Mouse (Mus musculus) ES-Bruce4 (cell line): ENCODE measurements around the gene Acsbg2. TPM values are rescaled to one million over a fixed set of nuclear protein-coding genes. Genes with fewer than 3 reads are reported as not detected.

Source experiments
- H3K27ac ChIP-seq: 2 replicates; pipeline ENCODE4 v1.5.1; 2012; ENCODE audit warnings: low read length, inconsistent platforms; ENCODE audit not compliant: insufficient read depth
- H3K27me3 ChIP-seq: 2 replicates; pipeline ENCODE4 v1.6.1; 2012; ENCODE audit warnings: mild to moderate bottlenecking, low read length, inconsistent platforms; ENCODE audit not compliant: control insufficient read depth, poor library complexity, insufficient read depth, severe bottlenecking
- H3K36me3 ChIP-seq: 2 replicates; pipeline ENCODE4 v1.6.1; 2012; ENCODE audit warnings: inconsistent platforms, mild to moderate bottlenecking, low read length, moderate library complexity; ENCODE audit not compliant: control insufficient read depth, poor library complexity, insufficient read depth, severe bottlenecking
- H3K4me1 ChIP-seq: one replicate; pipeline ENCODE4 v1.8.1; 2011; ENCODE audit warnings: low read length; ENCODE audit not compliant: control insufficient read depth, insufficient read depth
- H3K4me3 ChIP-seq: 2 replicates; pipeline ENCODE4 v1.5.1; 2011; ENCODE audit warnings: low read depth, mild to moderate bottlenecking, low read length
- H3K9ac ChIP-seq: 2 replicates; pipeline ENCODE4 v1.6.1; 2012; ENCODE audit warnings: low read depth, mild to moderate bottlenecking, inconsistent platforms; ENCODE audit not compliant: poor library complexity, severe bottlenecking
- H3K9me3 ChIP-seq: replicated peaks from 2 replicates; pipeline ENCODE4 v1.6.1; 2012; ENCODE audit warnings: mild to moderate bottlenecking, low read length, inconsistent platforms; ENCODE audit not compliant: control insufficient read depth, poor library complexity, insufficient read depth, severe bottlenecking
- CTCF ChIP-seq: IDR thresholded peaks from one replicate; pipeline ENCODE4 v1.8.1; 2011; ENCODE audit warnings: low read depth, low read length
- EP300 ChIP-seq: IDR thresholded peaks from 2 replicates; pipeline ENCODE4 v1.6.1; 2011; ENCODE audit warnings: low read depth, low read length; ENCODE audit not compliant: insufficient read depth
- POLR2A ChIP-seq: IDR thresholded peaks from one replicate; pipeline ENCODE4 v1.8.1; 2011; ENCODE audit warnings: low read length; ENCODE audit not compliant: insufficient read depth
- polyA plus RNA-seq: library from polyadenylated mRNA; stranded (reverse); fragments of >200 nt; gene quantifications from 2 replicates; pipeline ENCODE4 v1.2.4, GENCODE M21; 2011; ENCODE audit warnings: low read depth; ENCODE audit not compliant: missing spikeins, insufficient read depth, insufficient read length

Acsbg2 gene
- polyA plus RNA-seq, 1 experiment: 0.46 TPM

DNA sequence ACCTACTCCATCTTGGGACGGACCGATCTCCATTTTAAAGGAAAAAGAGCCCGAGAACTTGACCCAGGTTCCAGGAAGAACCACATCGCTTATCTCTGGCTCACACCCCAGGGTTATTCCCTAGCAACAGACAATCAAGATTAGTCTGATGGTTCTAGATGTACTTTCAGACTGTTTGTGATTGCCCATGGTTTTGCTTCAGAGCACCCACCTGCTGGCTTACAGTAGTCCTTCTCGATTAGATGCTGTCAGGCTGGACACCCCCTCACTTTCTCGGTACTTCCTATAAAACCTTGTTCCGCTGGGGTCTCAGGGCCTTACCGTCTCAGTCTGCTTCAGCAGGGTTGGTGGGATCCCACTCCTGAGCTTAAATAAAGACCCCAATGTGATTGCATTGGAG is 37.9 kb downstream of the Acsbg2 start:
- no peaks in the 10 kb centered on the region for H3K9me3 ChIP-seq
- TF ChIP-seq EP300: no peak
- TF ChIP-seq POLR2A: no peak
- TF ChIP-seq CTCF: no peak
- no peak overlapping the region for H3K4me3 ChIP-seq
- H3K9ac ChIP-seq: no peak overlapping the region
- H3K36me3 ChIP-seq: no peaks in the 10 kb centered on the region
- H3K27me3 ChIP-seq: no peaks in the 10 kb centered on the region
- peaks cover 3% of the 10 kb centered on the region for H3K4me1 ChIP-seq
- no peak overlapping the region for H3K27ac ChIP-seq

DNA sequence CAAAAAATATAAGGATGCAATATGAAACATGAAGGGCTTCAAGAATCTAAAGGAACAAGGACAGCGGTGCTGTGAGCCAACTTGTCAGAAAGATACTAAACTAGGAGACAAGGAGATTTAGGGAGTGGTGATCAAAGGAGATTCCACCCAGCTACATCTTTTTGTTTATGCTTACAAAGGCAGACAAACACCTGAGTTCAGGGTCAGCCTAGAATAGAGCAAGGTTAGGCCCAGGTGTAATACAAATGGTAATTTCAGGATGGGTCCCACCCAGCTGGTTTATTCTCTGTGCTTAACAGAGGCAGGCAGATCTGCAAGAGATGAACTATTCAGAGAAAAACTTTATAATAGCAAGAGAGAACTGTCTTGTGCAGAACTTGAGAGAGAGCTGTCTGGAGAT is 40.9 kb downstream of the Acsbg2 start:
- H3K9me3 ChIP-seq: no peaks in the 10 kb centered on the region
- H3K4me1 ChIP-seq: peaks cover 6% of the 10 kb centered on the region
- peak overlapping the region; percentile 63 for H3K9ac ChIP-seq
- no peaks in the 10 kb centered on the region for H3K36me3 ChIP-seq
- no peak overlapping the region for H3K4me3 ChIP-seq
- TF ChIP-seq CTCF (no peak), EP300 (0 out of 2 replicates have a peak, but pooled peaks have one; percentile 56)
- peak overlapping the region; percentile 100 for H3K27ac ChIP-seq
- no peaks in the 10 kb centered on the region for H3K27me3 ChIP-seq

DNA sequence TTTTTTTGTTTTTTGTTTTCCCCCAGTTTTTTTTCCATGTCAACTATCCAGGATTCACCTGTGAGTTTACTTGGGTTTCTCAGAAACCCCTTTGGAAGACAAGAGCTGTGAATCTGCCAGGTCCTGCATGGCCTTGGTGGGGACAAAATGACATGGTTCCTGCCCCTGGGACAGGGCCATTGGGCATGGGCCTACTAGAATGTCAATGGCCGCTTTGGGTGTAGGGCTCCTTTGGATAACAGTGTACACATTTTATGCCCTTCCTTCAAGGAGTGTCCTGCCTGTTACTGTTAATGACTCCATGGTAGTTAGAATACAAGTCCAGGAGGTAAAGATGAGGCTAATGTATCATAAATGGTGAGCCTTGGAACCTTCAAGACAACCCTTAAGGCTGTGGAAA is 41.3 kb downstream of the Acsbg2 start:
- peak overlapping the region; percentile 98 for H3K27ac ChIP-seq
- peaks cover 6% of the 10 kb centered on the region for H3K4me1 ChIP-seq
- TF ChIP-seq EP300 (peak; percentile 59; the same call in 1 of the 2 replicates), CTCF (no peak)
- no peaks in the 10 kb centered on the region for H3K9me3 ChIP-seq
- 0 out of 2 replicates have a peak overlapping the region, but pooled peaks have one; percentile 2 for H3K9ac ChIP-seq
- no peak overlapping the region for H3K4me3 ChIP-seq
- H3K27me3 ChIP-seq: no peaks in the 10 kb centered on the region
- no peaks in the 10 kb centered on the region for H3K36me3 ChIP-seq

DNA sequence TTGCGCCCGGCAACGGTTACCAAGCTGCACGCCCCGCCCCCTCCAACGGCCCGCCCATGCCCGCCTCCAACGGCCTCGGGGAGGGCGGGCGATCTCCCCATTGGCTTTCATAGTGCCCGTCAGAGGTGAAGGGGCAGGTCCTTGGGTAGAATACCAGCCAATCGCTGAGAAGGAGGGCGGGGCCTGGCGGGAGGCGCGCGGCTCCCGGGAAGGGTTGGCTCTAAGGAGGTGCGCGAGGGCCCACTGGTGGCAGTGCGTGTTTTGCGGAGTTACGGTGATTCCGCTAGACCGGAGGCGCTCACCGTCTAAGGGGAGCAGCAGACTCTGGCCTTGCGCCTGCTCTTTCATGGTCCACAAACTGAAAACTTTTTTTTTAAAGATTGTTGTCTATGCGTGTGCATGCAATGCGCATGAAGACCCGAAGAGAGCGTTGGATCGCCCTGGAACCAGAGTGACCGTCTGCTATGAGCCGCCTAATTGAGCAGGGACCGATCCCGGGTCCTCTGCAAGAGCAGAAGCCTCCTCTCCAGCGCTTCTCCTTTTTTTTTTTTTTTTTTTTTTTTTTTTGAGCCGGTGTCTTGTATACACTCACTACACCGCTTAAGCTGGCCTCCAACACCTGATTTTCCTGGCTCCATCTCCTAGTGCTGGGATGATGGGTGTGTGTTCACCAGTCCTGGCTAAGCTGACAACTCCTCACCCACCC is 43.0 kb downstream of the Acsbg2 start:
- TF ChIP-seq CTCF (peak; percentile 43), EP300 (peak; percentile 28; the same call in 1 of the 2 replicates), POLR2A (no peak)
- peak overlapping the region; percentile 78 for H3K4me3 ChIP-seq
- H3K27ac ChIP-seq: peak overlapping the region; percentile 38
- H3K9me3 ChIP-seq: no peaks in the 10 kb centered on the region
- H3K9ac ChIP-seq: peak overlapping the region; percentile 19; the same call in 1 of the 2 replicates
- peaks cover 6% of the 10 kb centered on the region for H3K4me1 ChIP-seq
- no peaks in the 10 kb centered on the region for H3K27me3 ChIP-seq
- H3K36me3 ChIP-seq: no peaks in the 10 kb centered on the region

DNA sequence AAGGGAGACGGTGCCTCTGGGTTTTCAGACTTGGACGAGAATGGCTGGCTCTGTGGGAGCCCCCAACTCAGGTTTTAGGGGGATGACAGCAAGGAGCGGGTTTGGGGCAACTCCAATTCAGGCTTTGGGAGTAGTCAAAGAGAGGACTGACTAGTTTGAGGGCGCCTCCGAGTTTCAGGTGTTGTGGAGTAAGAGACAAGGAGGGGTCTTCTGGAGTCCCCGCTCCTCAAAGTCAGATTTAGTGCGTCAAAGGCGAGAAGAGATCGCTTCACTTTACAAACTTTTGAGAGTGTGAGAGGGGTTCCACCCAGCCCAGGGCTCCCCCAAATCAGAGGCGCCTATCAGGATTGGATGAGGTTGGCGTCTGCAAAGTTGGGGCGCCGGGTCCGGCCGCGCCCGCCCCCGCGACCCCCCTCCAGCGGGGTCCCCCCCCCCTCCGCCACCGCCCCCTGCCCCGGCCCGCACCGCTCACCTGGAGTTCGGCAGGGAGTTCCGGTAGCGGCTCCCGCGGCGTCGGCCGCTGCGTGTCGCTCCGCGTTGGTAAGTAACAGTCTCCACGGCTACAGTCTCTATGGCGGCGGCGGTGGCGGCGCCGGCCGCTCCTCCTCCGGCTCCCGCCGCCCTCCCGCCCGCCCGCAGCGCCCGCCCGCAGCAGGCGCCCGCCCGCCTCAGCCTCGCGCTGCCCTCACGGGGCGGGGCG is 43.7 kb downstream of the Acsbg2 start, which contains the start of gene Rfx2:
Gene Rfx2 (minus strand): TSS at position 603 of the 700 bp plus-strand sequence.
- no peaks in the 10 kb centered on the region for H3K27me3 ChIP-seq

DNA sequence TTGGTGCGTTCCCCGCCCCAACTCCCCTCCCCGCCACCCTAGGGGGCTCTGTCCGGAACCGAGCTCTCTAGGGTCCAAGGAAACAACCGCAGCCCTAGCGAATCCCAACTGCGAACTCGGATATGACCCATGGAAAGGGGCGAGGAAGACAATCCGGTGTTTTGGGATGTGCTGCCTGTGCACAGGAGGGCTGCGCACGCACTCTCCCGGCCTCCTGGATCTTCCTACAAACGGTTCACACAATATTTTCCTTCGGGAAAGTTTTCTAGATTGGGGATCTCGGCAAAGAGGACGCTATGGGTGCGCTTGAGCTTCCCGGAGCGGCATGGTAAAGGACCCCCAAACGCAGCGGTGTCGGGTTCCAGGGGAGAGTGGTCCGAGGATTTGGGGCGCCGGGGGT is 44.5 kb downstream of the Acsbg2 start:
- TF ChIP-seq EP300 (no peak), POLR2A (no peak), CTCF (no peak)
- Histone ChIP-seq H3K36me3 (no peaks in the 10 kb centered on the region), H3K9ac (peak overlapping the region; percentile 83), H3K27me3 (no peaks in the 10 kb centered on the region), H3K27ac (no peak overlapping the region), H3K4me3 (peak overlapping the region; percentile 71), H3K4me1 (peaks cover 7% of the 10 kb centered on the region), H3K9me3 (no peaks in the 10 kb centered on the region)

More for the DNA sequence above, 43.7 kb downstream of the Acsbg2 start, which contains the start of gene Rfx2:
- TF ChIP-seq EP300: no peak
- Histone ChIP-seq H3K4me3 (peak within 1 kb of the TSS; percentile 78), H3K36me3 (no peaks in the 10 kb centered on the region), H3K27ac (peak within 1 kb of the TSS; percentile 38), H3K9me3 (no peaks in the 10 kb centered on the region), H3K9ac (peak within 1 kb of the TSS; percentile 83), H3K4me1 (peaks cover 6% of the 10 kb centered on the region)
